Mouse (Mus musculus) E14TG2a.4 (cell line): Measurements from ENCODE around the gene Wdr25.

Experiments used
- H3K27me3 ChIP-seq: 2 replicates; pipeline ENCODE4 v1.6.1; 2014; ENCODE audit warnings: low read length, control low read depth; ENCODE audit not compliant: insufficient read depth
- H3K36me3 ChIP-seq: 2 replicates; pipeline ENCODE4 v1.6.1; 2014; ENCODE audit warnings: low read length, control low read depth; ENCODE audit not compliant: insufficient read depth
- H3K4me1 ChIP-seq: replicated peaks from 2 replicates; pipeline ENCODE4 v1.6.1; 2014; ENCODE audit warnings: low read depth, low read length, control low read depth
- H3K4me3 ChIP-seq: replicated peaks from 2 replicates; pipeline ENCODE4 v1.5.1; 2014; ENCODE audit warnings: mild to moderate bottlenecking, low read length
- H3K9me3 ChIP-seq: 2 replicates; pipeline ENCODE4 v1.6.1; 2014; ENCODE audit warnings: low read length, control low read depth
- CTCF ChIP-seq: conservative IDR thresholded peaks from 2 replicates; pipeline ENCODE4 v1.5.1; 2014; ENCODE audit warnings: low read length
- NANOG ChIP-seq: IDR thresholded peaks from 2 replicates; pipeline ENCODE4 v1.6.1; 2014; ENCODE audit warnings: borderline replicate concordance, low read length, mixed read lengths
- POU5F1 ChIP-seq: IDR thresholded peaks from 2 replicates; pipeline ENCODE4 v1.6.1; 2014; ENCODE audit warnings: low read length, borderline replicate concordance

Gene Wdr25

DNA sequence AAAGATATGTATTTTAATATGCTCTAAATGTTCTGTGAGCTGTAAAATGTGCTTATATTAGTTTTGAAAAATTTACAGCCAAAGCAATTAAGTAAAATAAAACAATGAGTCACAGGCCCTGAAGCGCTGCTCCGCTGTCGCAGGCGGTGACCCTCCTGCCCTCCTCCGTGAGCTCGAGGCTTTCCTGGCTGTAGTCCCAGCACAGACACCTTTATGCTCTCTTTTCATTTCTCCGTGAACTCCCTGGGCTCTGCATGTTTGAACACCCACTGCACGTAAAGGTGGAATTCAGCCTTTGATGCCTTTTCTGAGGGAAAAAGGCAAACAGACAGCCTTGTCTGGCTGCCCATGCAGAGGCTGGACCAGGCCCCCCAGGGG is 10.8 kb downstream of the Wdr25 start:
- no peaks in the 10 kb centered on the region for H3K9me3 ChIP-seq
- H3K4me3 ChIP-seq, result no peak overlapping the region
- H3K36me3 ChIP-seq, result peaks cover 47% of the 10 kb centered on the region
- peaks cover 22% of the 10 kb centered on the region for H3K4me1 ChIP-seq
- TF ChIP-seq NANOG (no peak), POU5F1 (no peak), CTCF (no peak)
- no peaks in the 10 kb centered on the region for H3K27me3 ChIP-seq

DNA sequence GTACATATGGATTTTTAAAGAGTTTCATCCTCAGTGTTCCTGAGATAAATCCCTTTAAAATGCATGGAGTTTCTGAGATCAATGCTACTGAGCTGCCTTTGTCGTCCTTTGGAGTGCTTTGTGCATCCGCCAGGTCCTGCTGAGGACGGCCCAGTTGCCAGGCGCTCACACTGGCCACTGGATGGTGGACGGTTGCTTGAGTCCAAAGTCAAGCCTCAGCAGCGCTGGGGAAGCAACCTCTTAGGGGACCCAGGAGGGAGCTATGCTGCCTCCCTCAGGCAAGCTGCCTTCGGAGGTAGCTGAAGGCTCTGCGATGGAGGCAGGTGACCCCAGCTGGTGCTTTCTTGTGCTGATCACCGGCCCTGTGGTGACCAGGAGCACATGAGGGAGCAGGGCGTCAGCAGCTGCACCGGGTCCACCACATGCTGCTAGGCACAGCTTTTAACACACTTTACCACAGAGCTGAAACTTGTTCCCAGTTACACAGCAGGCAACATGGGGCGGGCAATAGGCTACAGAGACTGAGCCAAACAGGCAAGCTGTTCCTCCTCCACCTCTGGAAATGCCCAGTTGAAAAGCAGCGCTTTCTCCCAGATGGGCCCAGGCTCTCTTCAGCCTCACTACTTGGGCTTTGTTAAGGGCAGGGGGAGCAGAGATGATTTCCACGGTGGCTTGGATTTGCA is 12.3 kb downstream of the Wdr25 start:
- Histone ChIP-seq H3K4me1 (peaks cover 22% of the 10 kb centered on the region), H3K9me3 (no peaks in the 10 kb centered on the region), H3K27me3 (no peaks in the 10 kb centered on the region), H3K36me3 (peaks cover 36% of the 10 kb centered on the region), H3K4me3 (no peak overlapping the region)
- TF ChIP-seq CTCF (no peak), POU5F1 (no peak), NANOG (no peak)

DNA sequence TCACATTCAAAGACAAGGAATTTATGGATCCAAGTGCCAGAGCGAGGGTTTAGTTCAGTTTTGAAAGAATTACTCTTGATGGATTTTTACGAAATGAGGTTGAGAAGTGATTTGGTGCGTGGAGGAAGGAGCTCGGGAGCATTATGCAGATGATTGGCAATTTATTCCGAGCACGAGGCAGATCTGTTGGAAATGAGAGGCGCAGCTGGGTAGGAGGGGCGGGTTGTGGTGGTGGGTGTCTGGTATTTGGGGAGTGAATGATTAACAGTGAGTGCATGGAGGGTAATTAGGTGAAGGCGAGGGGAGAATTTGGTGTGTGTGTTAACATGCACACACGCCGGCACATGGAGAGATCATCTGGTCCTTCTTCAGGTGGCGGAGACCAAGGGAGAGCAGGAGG is 13.0 kb downstream of the Wdr25 start:
- Histone ChIP-seq H3K4me1 (peaks cover 22% of the 10 kb centered on the region), H3K9me3 (no peaks in the 10 kb centered on the region), H3K36me3 (peaks cover 33% of the 10 kb centered on the region), H3K4me3 (no peak overlapping the region), H3K27me3 (no peaks in the 10 kb centered on the region)
- TF ChIP-seq POU5F1 (no peak), CTCF (no peak), NANOG (no peak)

DNA sequence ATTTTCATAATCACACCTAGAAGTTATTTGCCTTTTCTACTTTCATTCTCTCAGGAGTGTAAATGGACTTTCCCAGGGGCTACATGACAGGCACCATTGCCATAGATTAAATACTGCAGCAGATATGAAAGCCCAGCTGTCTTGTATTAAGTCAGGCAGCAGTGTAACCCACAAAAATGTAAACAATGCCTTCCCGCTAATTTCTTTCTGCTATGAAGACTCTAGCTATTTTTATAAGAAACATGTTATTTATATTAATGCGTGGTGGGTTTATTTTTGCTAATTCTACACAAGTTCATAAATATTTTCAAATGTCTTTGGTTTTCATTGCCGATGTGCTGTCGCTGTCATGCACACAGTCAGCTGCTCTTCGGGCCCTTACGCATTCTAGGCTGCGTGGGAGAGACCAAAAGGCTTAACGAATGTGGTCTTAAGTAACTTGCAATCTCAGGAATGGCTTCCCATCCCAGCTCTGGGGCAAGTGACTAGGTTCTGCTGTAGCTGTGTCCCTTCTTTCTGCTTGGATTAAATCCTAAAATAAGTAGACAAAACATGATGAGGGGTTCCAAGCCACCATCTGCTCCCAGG is 16.5 kb downstream of the Wdr25 start:
- TF ChIP-seq CTCF, result no peak
- no peak for TF ChIP-seq NANOG
- no peak for TF ChIP-seq POU5F1

DNA sequence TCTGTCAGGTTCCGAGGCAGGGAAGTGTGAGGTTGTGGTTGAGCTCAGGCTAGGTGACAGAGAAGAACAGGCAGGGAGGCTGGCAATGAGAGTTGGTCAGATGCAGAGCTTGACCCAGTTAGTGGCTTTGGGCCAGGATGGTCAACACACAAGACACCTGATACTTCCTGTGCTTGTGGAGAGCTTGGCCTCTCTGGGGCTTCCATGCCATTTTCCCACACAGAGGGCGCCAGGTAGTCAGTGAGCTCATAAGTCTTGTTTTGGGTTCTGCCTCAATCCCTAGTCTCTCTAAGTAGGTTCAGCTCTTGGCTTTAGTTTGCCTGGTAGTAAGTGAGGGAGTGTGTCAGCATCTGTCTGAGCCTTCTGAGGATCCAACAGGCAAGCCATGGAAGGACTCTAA is 19.0 kb downstream of the Wdr25 start:
- peaks cover 33% of the 10 kb centered on the region for H3K36me3 ChIP-seq
- H3K9me3 ChIP-seq, result no peaks in the 10 kb centered on the region
- no peaks in the 10 kb centered on the region for H3K27me3 ChIP-seq
- TF ChIP-seq CTCF (no peak), POU5F1 (no peak), NANOG (no peak)
- H3K4me1 ChIP-seq, result peaks cover 26% of the 10 kb centered on the region
- no peak overlapping the region for H3K4me3 ChIP-seq

More for the DNA sequence above, 16.5 kb downstream of the Wdr25 start:
- Histone ChIP-seq H3K27me3 (no peaks in the 10 kb centered on the region), H3K4me1 (peaks cover 31% of the 10 kb centered on the region), H3K36me3 (peaks cover 39% of the 10 kb centered on the region), H3K4me3 (no peak overlapping the region), H3K9me3 (no peaks in the 10 kb centered on the region)

DNA sequence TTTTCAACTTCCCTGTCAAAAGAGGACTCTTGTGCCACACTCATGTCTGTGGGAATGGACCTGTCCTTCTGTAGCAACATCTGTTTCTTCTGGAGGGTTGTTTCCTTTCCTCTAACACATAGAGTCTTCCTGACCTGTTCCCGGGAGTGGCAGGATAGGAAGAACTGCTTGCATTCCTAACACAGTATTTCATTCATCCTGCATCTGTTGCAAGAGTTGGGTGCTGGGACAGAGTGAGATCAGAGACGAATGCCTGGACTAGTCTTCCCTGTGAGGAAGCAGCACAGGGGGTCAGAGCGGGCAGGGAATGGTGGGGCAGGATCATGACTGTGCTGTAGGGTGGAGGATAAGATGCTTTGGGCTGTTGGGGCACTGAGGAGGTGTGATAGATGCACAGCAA is 20.8 kb downstream of the Wdr25 start:
- no peak overlapping the region for H3K4me3 ChIP-seq
- no peaks in the 10 kb centered on the region for H3K27me3 ChIP-seq
- H3K36me3 ChIP-seq, result peaks cover 29% of the 10 kb centered on the region
- no peak for TF ChIP-seq NANOG
- TF ChIP-seq CTCF, result no peak
- no peak for TF ChIP-seq POU5F1
- H3K4me1 ChIP-seq, result peaks cover 21% of the 10 kb centered on the region
- H3K9me3 ChIP-seq, result no peaks in the 10 kb centered on the region

DNA sequence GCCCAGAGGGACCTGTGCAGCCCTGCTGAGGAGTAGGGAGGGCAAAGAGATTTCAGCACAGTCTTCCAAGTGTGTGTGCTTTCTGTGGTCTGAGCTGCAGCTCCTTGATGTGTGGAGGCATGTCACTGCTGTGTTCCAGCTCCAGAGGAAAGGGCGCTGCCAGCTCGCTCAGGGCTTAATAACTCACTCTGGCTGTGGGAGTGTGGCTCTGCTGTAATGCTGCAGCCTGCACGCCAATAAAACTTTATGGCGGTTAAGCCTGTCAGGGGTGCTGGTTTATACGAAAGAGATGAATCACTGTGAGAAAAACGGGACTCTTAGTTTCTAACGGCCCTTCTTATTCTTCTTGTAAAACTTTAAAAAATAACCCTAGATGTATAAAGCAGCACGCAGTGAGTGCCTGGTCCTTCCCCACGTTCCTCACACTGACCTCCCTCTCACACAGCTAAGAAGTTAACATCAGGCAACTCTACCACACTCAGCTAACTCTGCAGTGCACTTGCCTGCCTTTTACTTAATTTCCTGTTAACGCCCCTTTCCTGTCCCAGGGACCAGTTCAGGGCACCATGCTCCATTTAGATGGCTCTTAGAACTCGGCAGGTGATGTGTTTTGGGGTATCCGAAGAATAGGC is 21.4 kb downstream of the Wdr25 start:
- no peak overlapping the region for H3K4me3 ChIP-seq
- TF ChIP-seq POU5F1 (no peak), NANOG (no peak), CTCF (no peak)
- peaks cover 20% of the 10 kb centered on the region for H3K4me1 ChIP-seq

DNA sequence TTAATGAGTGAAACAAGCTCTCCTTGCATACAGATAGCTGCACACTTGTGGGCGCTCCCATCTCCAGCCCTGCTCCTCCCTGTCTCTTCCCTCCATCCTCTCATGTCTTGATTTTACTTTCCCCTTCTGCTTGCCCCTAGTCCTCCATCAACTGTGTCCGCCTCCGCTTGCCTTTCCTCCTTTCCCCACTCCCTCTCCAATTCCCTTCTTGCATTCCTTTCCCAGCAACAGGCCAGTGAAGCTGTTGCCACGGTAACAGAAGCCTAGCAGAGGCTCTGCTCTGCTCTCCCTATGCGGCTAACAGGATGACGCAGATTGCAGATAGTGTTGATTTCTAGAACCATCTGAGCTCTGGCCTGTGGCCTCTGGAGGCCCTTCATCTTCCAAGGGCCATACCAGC is 22.5 kb downstream of the Wdr25 start:
- Histone ChIP-seq H3K36me3 (peaks cover 25% of the 10 kb centered on the region), H3K27me3 (no peaks in the 10 kb centered on the region), H3K9me3 (no peaks in the 10 kb centered on the region), H3K4me3 (no peak overlapping the region), H3K4me1 (peaks cover 20% of the 10 kb centered on the region)
- TF ChIP-seq NANOG, result no peak
- no peak for TF ChIP-seq CTCF
- TF ChIP-seq POU5F1, result no peak

More for the DNA sequence above, 21.4 kb downstream of the Wdr25 start:
- Histone ChIP-seq H3K27me3 (no peaks in the 10 kb centered on the region), H3K9me3 (no peaks in the 10 kb centered on the region), H3K36me3 (peaks cover 29% of the 10 kb centered on the region)
